Mouse (Mus musculus) intestine, embryonic 16.5 days (tissue): Measurements from ENCODE around the gene Lce3a. TPM values are rescaled to one million over a fixed set of nuclear protein-coding genes. Genes with fewer than 3 reads are reported as not detected.

ENCODE experiments used
- ATAC-seq: fragments of 200-750 bp; cut with Nextera tagmentation; 2 replicates; pipeline ENCODE4 v1.8.0; 2017; ENCODE audit warnings: moderate TSS enrichment, moderate library complexity
- H3K27ac ChIP-seq: fragments of 300-500 bp; sonication (generic); 2 replicates; pipeline ENCODE4 v1.5.1; 2014; ENCODE audit warnings: mild to moderate bottlenecking, low read length
- H3K27me3 ChIP-seq: fragments of 300-500 bp; sonication (generic); replicated peaks from 2 replicates; pipeline ENCODE4 v1.6.1; 2014; ENCODE audit warnings: low read length, control low read depth, mixed read lengths; ENCODE audit not compliant: control insufficient read depth, insufficient read depth
- H3K36me3 ChIP-seq: fragments of 300-500 bp; sonication (generic); 2 replicates; pipeline ENCODE4 v1.6.1; 2014; ENCODE audit warnings: low read length, control low read depth; ENCODE audit not compliant: control insufficient read depth, insufficient read depth
- H3K4me1 ChIP-seq: fragments of 300-500 bp; sonication (generic); 2 replicates; pipeline ENCODE4 v1.6.1; 2014; ENCODE audit warnings: low read length, control low read depth, mixed read lengths; ENCODE audit not compliant: control insufficient read depth, insufficient read depth
- H3K4me2 ChIP-seq: fragments of 300-500 bp; sonication (generic); 2 replicates; pipeline ENCODE4 v1.6.1; 2014; ENCODE audit warnings: low read depth, low read length, control low read depth
- H3K4me3 ChIP-seq: fragments of 300-500 bp; sonication (generic); 2 replicates; pipeline ENCODE4 v1.5.1; 2014; ENCODE audit warnings: mild to moderate bottlenecking, low read length
- H3K9ac ChIP-seq: fragments of 300-500 bp; sonication (generic); 2 replicates; pipeline ENCODE4 v1.6.1; 2014; ENCODE audit warnings: low read depth, low read length
- H3K9me3 ChIP-seq: fragments of 300-500 bp; sonication (generic); 2 replicates; pipeline ENCODE4 v1.6.1; 2016; ENCODE audit warnings: low read length, control low read depth; ENCODE audit not compliant: control insufficient read depth
- WGBS: fragments of 180-500 bp; shearing (Covaris S2); extraction: QIAGEN DNeasy Blood & Tissue Kit; methylation state at CpG from one replicate; pipeline ENCODE4 v1.1.7; 2014; 5-methylcytosine and 5-hydroxymethylcytosine counted together
- polyA plus RNA-seq: library from polyadenylated mRNA; unstranded; fragments of >200 nt; fragmentation: Nextera tagmentation; extraction: Ambion mirVana; gene quantifications from 2 replicates; pipeline ENCODE4 v1.2.1, GENCODE M21; 2015

Lce3a gene
- polyA plus RNA-seq, 1 experiment from 2014 or later: not detected

DNA sequence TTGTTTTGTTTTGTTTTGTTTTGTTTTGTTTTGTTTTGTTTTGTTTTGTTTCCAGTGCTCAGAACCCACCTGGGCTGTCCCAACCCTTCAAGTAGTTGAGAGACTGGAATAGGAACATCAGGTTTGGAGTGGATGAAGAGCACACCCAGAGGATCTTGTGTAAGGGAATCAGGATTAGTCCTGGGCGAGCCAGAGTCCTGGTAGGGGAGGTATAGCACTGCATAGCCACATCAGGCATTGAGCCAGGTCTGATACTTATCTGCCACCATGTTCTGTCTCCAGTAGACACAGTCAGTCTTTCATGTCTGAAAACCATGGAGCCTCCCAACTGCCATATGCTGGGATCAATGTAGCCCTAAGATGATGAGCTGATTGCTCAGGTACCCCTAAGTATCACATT lies 31.5 kb downstream of the Lce3a start:
- no peak overlapping the region for H3K4me3 ChIP-seq
- no peak overlapping the region for H3K9ac ChIP-seq
- no peak for ATAC-seq
- no peak overlapping the region for H3K27ac ChIP-seq
- H3K36me3 ChIP-seq: no peaks in the 10 kb centered on the region
- no peaks in the 10 kb centered on the region for H3K27me3 ChIP-seq
- H3K4me2 ChIP-seq: no peak overlapping the region
- H3K4me1 ChIP-seq: no peaks in the 10 kb centered on the region
- 42% methylated on average over 1 of the region's 1 CpGs for WGBS
- no peaks in the 10 kb centered on the region for H3K9me3 ChIP-seq

DNA sequence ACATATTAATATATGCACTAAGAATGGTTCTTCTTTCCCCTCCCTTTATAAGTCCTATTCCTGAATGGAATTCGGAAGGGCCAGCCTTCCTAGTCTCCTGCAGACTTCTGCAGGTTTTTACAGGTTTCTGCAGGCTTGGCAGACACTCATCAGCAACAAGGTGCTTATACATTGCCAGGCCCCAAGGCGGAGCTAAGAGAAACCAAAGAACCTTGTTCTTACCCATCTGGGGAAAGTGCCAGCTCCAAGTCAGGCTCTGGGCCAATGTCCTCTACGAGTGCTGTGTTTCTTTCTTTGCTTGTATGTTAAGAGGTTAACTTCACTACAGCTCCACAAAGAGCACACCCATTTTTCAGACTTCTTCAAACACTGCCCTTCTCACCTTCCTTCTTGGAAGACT lies 32.0 kb downstream of the Lce3a start:
- WGBS: 75% methylated on average over 3 of the region's 3 CpGs
- no peak overlapping the region for H3K27ac ChIP-seq
- H3K4me2 ChIP-seq: no peak overlapping the region
- H3K36me3 ChIP-seq: no peaks in the 10 kb centered on the region
- H3K9ac ChIP-seq: no peak overlapping the region
- no peaks in the 10 kb centered on the region for H3K9me3 ChIP-seq
- no peak for ATAC-seq
- no peaks in the 10 kb centered on the region for H3K27me3 ChIP-seq
- no peaks in the 10 kb centered on the region for H3K4me1 ChIP-seq
- no peak overlapping the region for H3K4me3 ChIP-seq

Other genes with a start within 250 kb of the Lce3a start
- not detected in 2 replicates for gene Lce1c, start 247.0 kb downstream of the Lce3a start, polyA plus RNA-seq
- not detected in 2 replicates for gene Lce1d, start 239.0 kb downstream of the Lce3a start, polyA plus RNA-seq
- not detected in 2 replicates for gene Lce1e, start 217.2 kb downstream of the Lce3a start, polyA plus RNA-seq
- gene Lce1f, start 205.9 kb downstream of the Lce3a start, polyA plus RNA-seq: not detected in 2 replicates
- gene Gm38119, start 187.1 kb downstream of the Lce3a start, polyA plus RNA-seq: not detected in 2 replicates
- not detected in 2 replicates for gene Lce1g, start 173.9 kb downstream of the Lce3a start, polyA plus RNA-seq
- not detected in 2 replicates for gene Lce1h, start 161.2 kb downstream of the Lce3a start, polyA plus RNA-seq
- gene Lce1i, start 147.3 kb downstream of the Lce3a start, polyA plus RNA-seq: not detected in 2 replicates
- not detected in 2 replicates for gene Lce1j, start 135.7 kb downstream of the Lce3a start, polyA plus RNA-seq
- not detected in 2 replicates for gene Lce1k, start 118.3 kb downstream of the Lce3a start, polyA plus RNA-seq
- not detected in 2 replicates for gene Kprp, start 99.0 kb downstream of the Lce3a start, polyA plus RNA-seq
- not detected in 2 replicates for gene Lce1l, start 74.9 kb downstream of the Lce3a start, polyA plus RNA-seq
- not detected in 2 replicates for gene 2310050C09Rik, start 56.0 kb downstream of the Lce3a start, polyA plus RNA-seq
- gene Lce3b, start 6.7 kb upstream of the Lce3a start, polyA plus RNA-seq: not detected in 2 replicates
- not detected in 2 replicates for gene Lce3c, start 18.3 kb upstream of the Lce3a start, polyA plus RNA-seq
- gene Lce3d, start 31.2 kb upstream of the Lce3a start, polyA plus RNA-seq: not detected in 2 replicates
- gene Lce3e, start 40.8 kb upstream of the Lce3a start, polyA plus RNA-seq: not detected in 2 replicates
- gene Lce3f, start 66.0 kb upstream of the Lce3a start, polyA plus RNA-seq: not detected in 2 replicates
- not detected in 2 replicates for gene Crct1, start 89.5 kb upstream of the Lce3a start, polyA plus RNA-seq
- not detected in 2 replicates for gene Lce1m, start 92.8 kb upstream of the Lce3a start, polyA plus RNA-seq
- not detected in 2 replicates for gene Gm4858, start 142.6 kb upstream of the Lce3a start, polyA plus RNA-seq
- not detected in 2 replicates for gene Crnn, start 218.6 kb upstream of the Lce3a start, polyA plus RNA-seq